Mouse (Mus musculus): ENCODE data around the gene Zfp286.
"Not testable (repeated sequence)": the region's sequence is repeated elsewhere in the genome, so short reads cannot be mapped to it uniquely, and the experiment has no call there.

The Zfp286 gene

GRCm38 (mm10) chr11:62776510-62776909, 12.8 kb downstream of the Zfp286 start:
- DNase-seq: no peak

- DNase-seq: no peak
Measured at GRCm38 (mm10) chr11:62760755-62761457, 28.4 kb downstream of the Zfp286 start.

DNA sequence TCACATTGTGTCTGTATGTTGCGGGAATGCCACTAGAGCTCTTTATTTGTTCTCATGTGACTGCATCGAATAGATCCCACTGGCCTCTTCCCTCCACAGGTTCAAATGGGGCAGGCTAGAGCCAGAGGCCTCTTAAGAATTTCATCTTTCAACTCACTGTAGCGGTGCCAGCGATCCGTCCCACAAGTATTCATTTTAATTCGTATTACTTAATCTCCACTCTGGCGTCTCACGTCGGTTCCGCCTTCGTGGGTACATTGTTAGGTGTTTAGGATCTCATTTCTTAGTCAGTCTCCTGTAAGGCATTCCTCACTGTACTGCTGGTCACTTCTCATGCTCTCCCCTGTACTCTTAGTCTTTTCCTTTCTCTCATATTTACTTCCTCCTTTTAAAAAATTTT, 30.8 kb downstream of the Zfp286 start:
- DNase-seq: no peak

- no peak for DNase-seq
Measured at GRCm38 (mm10) chr11:62757906-62758305, 31.4 kb downstream of the Zfp286 start.

DNA sequence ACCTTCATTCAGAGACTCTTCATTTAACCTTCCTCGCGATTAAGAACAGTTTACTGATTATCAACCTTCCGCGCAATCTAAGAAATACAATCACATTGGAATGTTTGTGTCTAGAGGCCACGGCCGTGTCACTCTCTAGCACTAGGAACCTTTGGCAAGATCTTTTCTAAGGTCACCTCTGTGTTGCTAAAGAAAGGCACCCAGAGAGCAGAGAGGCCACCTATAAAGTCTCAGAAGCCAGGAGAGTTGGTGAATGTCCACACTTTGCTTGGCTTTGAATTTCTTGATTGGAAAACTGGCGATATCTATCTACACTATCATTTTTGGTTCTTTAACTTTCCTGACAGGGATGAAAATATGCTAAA, 32.1 kb downstream of the Zfp286 start:
- DNase-seq: no peak

- peak; percentile 98 for DNase-seq
Measured at GRCm38 (mm10) chr11:62756456-62757142, 32.7 kb downstream of the Zfp286 start.

- DNase-seq: no peak
Measured at GRCm38 (mm10) chr11:62752780-62753179, 36.5 kb downstream of the Zfp286 start, which contains the start of gene Gm10428. TSS of gene Gm10428 (plus strand) at chr11:62753100.

GRCm38 (mm10) chr11:62752191-62752590, 37.1 kb downstream of the Zfp286 start:
- no peak for DNase-seq

GRCm38 (mm10) chr11:62749445-62749844, 39.8 kb downstream of the Zfp286 start:
- not testable (repeated sequence) for DNase-seq

DNA sequence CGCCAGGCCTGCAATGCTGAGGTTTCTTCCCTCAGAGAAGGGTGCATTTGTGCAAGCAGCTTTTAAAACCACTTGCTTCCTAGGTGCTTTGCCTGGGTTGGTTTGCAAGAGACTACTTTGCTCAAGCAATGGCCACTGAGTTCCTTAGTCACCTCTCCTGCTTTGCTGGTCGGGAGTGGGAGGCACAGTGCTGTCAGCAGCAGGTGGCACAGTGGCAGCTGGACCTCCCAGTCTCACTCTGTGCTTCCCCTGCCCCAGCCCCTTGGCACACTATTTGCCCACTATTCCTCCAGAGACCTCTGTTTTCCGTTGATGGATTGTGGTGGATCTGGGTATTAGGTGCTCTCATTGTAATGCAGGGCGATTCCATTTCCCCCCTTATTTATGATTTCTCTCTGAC, 41.2 kb downstream of the Zfp286 start:
- no peak for DNase-seq

DNA sequence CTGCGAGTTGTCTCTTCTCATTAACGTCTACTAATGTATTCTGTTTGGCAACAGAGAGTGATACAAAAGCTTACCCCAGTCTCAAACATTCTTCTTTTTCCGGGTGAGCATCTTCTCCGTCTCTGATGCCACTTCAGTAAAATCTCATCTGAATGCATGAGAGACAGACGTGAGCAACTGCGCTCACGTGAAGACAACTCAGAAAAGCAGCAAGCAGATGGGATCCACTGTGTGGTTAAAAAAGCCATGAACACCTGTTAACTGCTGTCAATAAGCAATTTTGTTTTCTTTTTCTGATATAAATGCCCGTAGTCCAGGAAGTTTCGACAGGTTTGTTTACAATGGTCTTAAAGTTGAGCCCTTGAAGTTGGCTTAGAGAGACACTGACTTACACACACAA, 42.0 kb downstream of the Zfp286 start:
- DNase-seq: no peak

GRCm38 (mm10) chr11:62746001-62746533, 43.2 kb downstream of the Zfp286 start:
- DNase-seq: peak; percentile 73

DNA sequence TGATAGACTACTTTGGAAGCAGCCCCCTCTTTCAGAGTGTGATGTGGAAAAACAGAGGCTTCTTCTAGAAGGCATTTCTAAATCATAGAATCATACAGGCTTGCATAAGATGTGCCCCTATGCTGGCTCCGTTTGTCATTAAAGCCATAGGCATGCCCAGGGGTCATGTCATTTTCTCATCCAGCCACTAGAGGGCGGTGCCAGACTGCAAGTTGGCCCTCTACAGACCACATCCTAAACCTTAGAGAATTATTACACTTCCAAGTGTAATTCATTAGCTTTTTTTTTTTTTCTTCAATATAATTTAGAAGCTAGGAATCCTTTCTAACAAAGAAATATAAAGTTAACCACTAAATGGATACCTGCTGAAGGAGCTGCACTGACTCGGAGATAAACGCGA, 45.2 kb downstream of the Zfp286 start:
- peak; percentile 75 for DNase-seq

DNA sequence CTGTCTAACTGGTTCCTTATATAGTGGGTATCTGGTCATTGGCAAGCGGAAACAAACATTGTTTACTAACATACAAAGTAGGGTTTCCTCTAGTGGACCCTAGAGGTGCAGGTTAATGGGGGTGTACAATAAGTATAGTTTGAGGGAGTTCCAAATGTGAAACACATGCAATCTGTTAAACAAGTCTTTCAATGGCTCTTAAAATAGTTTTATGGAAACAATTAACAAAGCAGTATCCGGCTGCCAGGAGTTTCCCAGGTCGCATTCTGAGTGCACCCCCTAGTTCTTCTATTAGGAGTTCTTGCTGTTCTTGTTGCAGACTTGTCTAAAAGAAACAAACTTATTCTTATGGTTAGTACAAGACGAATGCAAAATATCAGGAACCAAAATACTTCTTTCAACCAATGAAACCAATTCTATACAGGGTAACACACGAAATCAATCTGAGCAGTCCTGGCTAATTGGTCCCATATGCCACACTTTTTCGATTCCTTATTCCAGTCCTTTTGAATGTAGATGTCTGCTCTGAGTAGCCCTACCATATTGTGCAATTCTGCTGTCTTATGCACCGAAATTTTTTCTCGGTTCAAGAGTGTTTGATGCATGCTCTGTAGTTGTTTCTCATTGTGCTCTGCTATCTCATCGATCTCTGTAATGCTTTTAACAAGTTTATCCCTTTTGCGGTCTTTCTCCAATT, 46.9 kb downstream of the Zfp286 start:
- no peak for DNase-seq

GRCm38 (mm10) chr11:62741186-62741585, 48.1 kb downstream of the Zfp286 start:
- DNase-seq: no peak

- no peak for DNase-seq
Measured at GRCm38 (mm10) chr11:62732665-62733064, 56.6 kb downstream of the Zfp286 start.

DNA sequence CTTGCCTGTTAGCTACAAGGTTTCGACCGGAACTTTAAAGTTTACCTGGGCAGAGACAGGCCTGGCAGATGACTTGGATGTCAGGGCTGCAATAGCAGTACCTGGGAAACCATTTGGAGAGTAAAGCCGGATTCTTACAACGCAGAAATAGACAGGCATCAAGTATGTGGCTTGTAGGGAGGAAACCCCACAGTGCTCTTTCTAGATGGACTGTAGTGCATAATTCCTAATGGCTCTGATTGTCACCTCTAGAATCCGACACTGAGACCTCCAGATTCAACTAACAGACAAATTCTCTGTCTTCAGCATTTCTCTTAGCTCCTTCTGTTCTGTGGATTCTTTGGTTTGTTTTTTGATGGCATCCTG, 57.3 kb downstream of the Zfp286 start:
- no peak for DNase-seq

DNA sequence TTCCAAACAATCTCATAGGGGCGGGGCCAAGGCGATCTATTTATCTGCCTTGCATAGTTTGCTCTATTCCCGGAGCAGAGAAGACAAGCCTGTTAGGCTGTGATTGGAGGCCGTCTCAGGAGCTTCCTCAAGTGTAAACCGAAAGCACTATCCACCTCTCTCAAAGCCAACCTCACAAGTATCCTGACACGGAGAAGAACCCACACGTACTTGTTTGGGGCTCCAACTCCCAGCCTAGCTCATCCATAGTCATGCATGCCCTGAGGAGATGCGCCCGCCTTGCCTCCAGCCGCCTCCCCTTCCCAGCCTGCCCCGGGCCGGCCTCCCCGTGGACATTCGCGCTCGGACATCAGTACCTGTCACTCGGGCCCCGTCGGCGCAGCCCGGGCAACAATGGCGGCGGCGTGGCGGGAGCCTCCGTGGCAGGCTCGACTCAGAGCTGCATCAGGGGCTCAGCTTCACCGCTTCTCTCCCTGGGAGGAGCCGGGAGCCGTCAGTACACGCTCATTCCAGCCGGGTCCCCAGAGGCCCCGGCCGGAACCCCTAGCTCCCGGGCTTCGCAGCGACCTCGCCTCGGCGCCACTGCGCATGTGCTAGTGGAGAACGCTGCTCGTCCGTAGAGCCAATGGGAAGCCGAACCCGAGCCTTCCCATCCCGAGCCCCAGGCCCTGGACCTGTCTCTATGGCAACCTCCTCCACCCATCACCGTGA, 57.8 kb downstream of the Zfp286 start, which contains the start of gene Zfp287:
Gene Zfp287 (minus strand): TSS at position 595 of the 711 bp plus-strand sequence.
- DNase-seq: peak; percentile 90

GRCm38 (mm10) chr11:62728276-62728675, 61.0 kb downstream of the Zfp286 start:
- DNase-seq: no peak

DNA sequence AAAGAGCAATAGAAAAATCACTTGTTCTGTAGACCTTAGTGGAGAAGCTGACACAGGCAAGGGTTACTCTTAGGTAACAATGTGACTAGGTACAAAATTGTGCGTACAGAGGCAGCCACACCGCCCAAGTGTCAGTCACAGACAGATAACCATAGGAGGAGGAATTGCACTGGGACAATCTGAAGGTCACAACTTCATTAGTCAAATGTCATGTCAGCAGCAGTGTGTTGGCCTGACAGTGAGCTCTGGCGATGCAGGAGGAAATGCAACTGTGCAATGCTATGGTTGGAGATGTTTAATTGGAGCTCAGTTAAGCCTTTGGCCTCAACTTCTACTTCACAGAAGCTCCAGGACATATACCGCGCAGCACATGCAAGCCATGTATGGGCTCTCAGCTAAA, 78.6 kb downstream of the Zfp286 start:
- DNase-seq: no peak

- no peak for DNase-seq
Measured at GRCm38 (mm10) chr11:62708252-62708651, 81.0 kb downstream of the Zfp286 start.

DNA sequence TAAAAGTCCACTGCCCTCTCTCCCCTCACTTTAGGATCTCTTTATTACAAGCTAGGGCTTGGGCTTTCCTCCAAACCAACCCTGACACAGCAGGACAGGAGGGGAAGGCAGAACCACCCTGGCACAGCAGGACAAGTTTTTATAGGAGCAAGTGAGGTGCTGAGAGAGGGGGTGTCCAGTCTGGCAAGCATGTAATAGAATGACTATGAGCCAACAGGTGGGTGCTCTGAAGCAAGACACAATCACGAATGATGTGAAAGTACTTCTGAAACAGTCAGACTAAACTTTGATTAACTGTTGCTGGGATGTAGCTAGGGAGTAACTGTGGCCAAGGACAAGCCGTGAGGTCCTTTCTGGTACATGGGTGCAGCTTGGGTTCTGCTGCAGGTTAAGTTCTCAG, 83.1 kb downstream of the Zfp286 start:
- no peak for DNase-seq

Measured in kidney, postnatal 14 days (tissue).